Mouse (Mus musculus): ENCODE measurements around the gene Sytl3.
"Not testable (repeated sequence)": the region's sequence is repeated elsewhere in the genome, so short reads cannot be mapped to it uniquely, and the experiment has no call there.

DNA sequence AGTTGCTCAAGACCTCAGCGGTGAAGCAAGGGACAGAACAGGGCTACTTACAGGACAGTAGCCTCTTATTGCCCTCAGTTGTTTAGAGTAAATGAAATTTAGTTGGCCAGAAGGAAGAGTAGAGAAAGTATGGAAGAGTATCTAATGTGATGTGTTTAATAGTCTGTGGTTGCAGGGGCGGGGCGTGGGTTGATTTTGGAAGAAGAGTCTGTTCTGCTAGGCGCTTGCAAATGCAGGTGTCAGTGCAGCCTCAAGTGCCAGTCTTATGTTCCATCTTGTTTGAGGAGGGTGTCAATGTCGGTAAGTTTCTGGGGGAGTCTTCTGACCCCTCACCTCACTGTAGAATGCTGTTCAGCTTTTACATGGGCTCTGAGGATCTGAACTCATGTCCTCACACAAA, 6.5 kb downstream of the Sytl3 start:
- TF ChIP-seq GATA1, TAL1 (IDR thresholded peaks at IDR 0.05; ENCODE audit: low read length): not testable (repeated sequence)

All from erythroblast, embryonic 14.5 days (primary cell).